Mouse (Mus musculus) frontal cortex, postnatal 14 days (tissue): Measurements from ENCODE around the gene Irak3.
A peak's percentile ranks its signal among the peaks of the same experiment; 100 is the strongest.
"Not testable (repeated sequence)": the region's sequence is repeated elsewhere in the genome, so short reads cannot be mapped to it uniquely, and the experiment has no call there.

Source experiments
- DNase-seq, 2 experiments: peaks; one replicate each; pipeline ENCODE4 v3.0.0; 2022; ENCODE audit warnings: low spot score in 2 of 2

Irak3 gene

GRCm38 (mm10) chr10:120201961-120202402 is at the start of gene Irak3:
TSS of gene Irak3 (minus strand) at chr10:120202130.
- peak; percentile 25 to 73 for DNase-seq

GRCm38 (mm10) chr10:120250911-120251683 is 49.2 kb upstream of the Irak3 start:
- no peak for DNase-seq

GRCm38 (mm10) chr10:120246994-120247750 is 45.2 kb upstream of the Irak3 start:
- DNase-seq: peak; percentile 16 to 37

GRCm38 (mm10) chr10:120245681-120246080 is 43.8 kb upstream of the Irak3 start:
- no peak for DNase-seq

- DNase-seq: no peak
Measured at GRCm38 (mm10) chr10:120242421-120242820, 40.5 kb upstream of the Irak3 start.

- no peak for DNase-seq
Measured at GRCm38 (mm10) chr10:120239476-120239875, 37.5 kb upstream of the Irak3 start.

GRCm38 (mm10) chr10:120238241-120238640 is 36.3 kb upstream of the Irak3 start:
- DNase-seq: no peak

- DNase-seq: no peak
Measured at GRCm38 (mm10) chr10:120236855-120237254, 34.9 kb upstream of the Irak3 start.

- peak; percentile 12 to 53 for DNase-seq
Measured at GRCm38 (mm10) chr10:120233655-120234367, 31.9 kb upstream of the Irak3 start.

- DNase-seq: peak in 1 of 2 experiments; percentile 25
Measured at GRCm38 (mm10) chr10:120231718-120232117, 29.8 kb upstream of the Irak3 start.

- peak; percentile 58 to 71 for DNase-seq
Measured at GRCm38 (mm10) chr10:120226871-120227661, 25.1 kb upstream of the Irak3 start, which contains the start of gene Llph. TSS of gene Llph (plus strand) at chr10:120227070.

- no peak for DNase-seq
Measured at GRCm38 (mm10) chr10:120220776-120221175, 18.8 kb upstream of the Irak3 start.

GRCm38 (mm10) chr10:120219578-120220359 is 17.8 kb upstream of the Irak3 start:
- DNase-seq: no peak

- DNase-seq: no peak
Measured at GRCm38 (mm10) chr10:120218996-120219395, 17.1 kb upstream of the Irak3 start.

GRCm38 (mm10) chr10:120217099-120217498 is 15.2 kb upstream of the Irak3 start:
- not testable (repeated sequence) for DNase-seq

GRCm38 (mm10) chr10:120210096-120210495 is 8.2 kb upstream of the Irak3 start:
- DNase-seq: no peak

- DNase-seq: no peak
Measured at GRCm38 (mm10) chr10:120209539-120209925, 7.6 kb upstream of the Irak3 start.

- peak; percentile 81 to 83 for DNase-seq
Measured at GRCm38 (mm10) chr10:120208575-120209538, 6.9 kb upstream of the Irak3 start.

- no peak for DNase-seq
Measured at GRCm38 (mm10) chr10:120208015-120208414, 6.1 kb upstream of the Irak3 start.
